In the genomic region with DNA sequence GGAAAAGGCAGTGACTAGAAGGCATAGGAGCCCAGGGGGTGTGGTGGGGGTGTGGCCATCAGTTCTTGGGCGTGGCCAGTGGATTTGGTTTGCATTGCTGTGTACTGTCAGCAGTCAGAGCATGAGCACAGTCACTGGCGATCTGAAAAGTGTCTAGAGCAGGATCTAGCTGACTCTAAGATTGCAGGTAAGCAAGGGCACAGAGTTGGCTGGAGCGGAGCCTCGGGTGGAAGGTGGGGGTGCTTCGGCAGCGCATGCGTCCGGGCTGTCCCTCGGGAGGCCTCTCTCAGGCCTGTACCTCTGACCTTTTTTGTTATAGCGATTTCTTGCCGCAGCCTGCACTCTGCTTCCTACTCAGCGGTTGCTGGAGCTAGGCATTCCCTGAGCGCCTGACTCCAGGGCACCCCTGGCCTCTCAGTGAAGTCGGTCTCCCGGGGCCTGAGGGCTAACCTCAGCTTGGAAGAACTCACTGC, we compare ENCODE assay signal across 8 mouse cellular contexts. TPM values are rescaled to one million over a fixed set of nuclear protein-coding genes. Genes with fewer than 3 reads are reported as not detected.
A peak's percentile ranks its signal among the peaks of the same experiment; 100 is the strongest.
DNase-seq lines count a peak whose midpoint lies in the region; ATAC-seq and TF ChIP-seq lines count a peak whose summit lies in the region.

Cd59a (plus strand) TSS at position 61 of the 473 bp plus-strand sequence.

- in situ Hi-C loops in CH12.LX (cut with MboI; ENCODE audit: low pct_ligation_motif_present, low pct_unique_long_range_greater_than_20kb, low sequenced_read_pairs) = no loop called here

- H3K9me3 ChIP-seq in CH12.LX (replicated peaks; ENCODE audit: low read length) = no peaks in the 10 kb centered on the region
- no peaks in the 10 kb centered on the region for H3K9me3 ChIP-seq in forebrain, embryonic 11.5 days (ENCODE audit: control insufficient read depth, low read length)
- no peaks in the 10 kb centered on the region for H3K9me3 ChIP-seq in heart, embryonic 14.5 days (ENCODE audit: control insufficient read depth, low read length)
- H3K9me3 ChIP-seq in liver, embryonic 12.5 days (replicated peaks) = no peaks in the 10 kb centered on the region
- no peaks in the 10 kb centered on the region for H3K9me3 ChIP-seq in stomach, embryonic 15.5 days

- peak; percentile 88 for ATAC-seq in forebrain, embryonic 11.5 days (replicated peaks; ENCODE audit: low FRiP score)
- ATAC-seq in heart, embryonic 14.5 days (ENCODE audit: insufficient number of reproducible peaks, insufficient read depth, low FRiP score, low read depth) = peak; percentile 91
- ATAC-seq in liver, embryonic 12.5 days = peak; percentile 83
- ATAC-seq in stomach, embryonic 15.5 days (ENCODE audit: insufficient read depth, low FRiP score, low read depth) = peak; percentile 91

- peak within 1 kb of the TSS; percentile 57 for H3K9ac ChIP-seq in CH12.LX (ENCODE audit: insufficient read depth, low read depth)
- peak within 1 kb of the TSS; percentile 56 for H3K9ac ChIP-seq in forebrain, embryonic 11.5 days (ENCODE audit: low read length)
- peak within 1 kb of the TSS; percentile 74 for H3K9ac ChIP-seq in heart, embryonic 14.5 days (ENCODE audit: low read length)
- H3K9ac ChIP-seq in liver, embryonic 12.5 days = peak within 1 kb of the TSS; percentile 86
- H3K9ac ChIP-seq in stomach, embryonic 15.5 days = peak within 1 kb of the TSS; percentile 40; the same call in 1 of the 2 replicates

- DNase-seq in CH12.LX (ENCODE audit: extremely low read depth) = peak; percentile 90
- DNase-seq in c-Kit-positive CD71-positive TER-119-negative erythroid progenitor cells, embryonic 14.5 days (ENCODE audit: low read depth) = peak; percentile 91
- peak; percentile 83 for DNase-seq in forebrain, embryonic 11.5 days (ENCODE audit: low spot score)
- peak; percentile 93 for DNase-seq in kidney, postnatal 14 days
- DNase-seq in neural tube, embryonic 10.5 days (ENCODE audit: extremely low spot score, low spot score) = peak; percentile 75

- H3K27me3 ChIP-seq in CH12.LX (replicated peaks) = peaks cover 14% of the 10 kb centered on the region
- H3K27me3 ChIP-seq in forebrain, embryonic 11.5 days (ENCODE audit: control insufficient read depth, insufficient read depth, low read length) = no peaks in the 10 kb centered on the region
- H3K27me3 ChIP-seq in heart, embryonic 14.5 days (ENCODE audit: control insufficient read depth, insufficient read depth, low read length) = no peaks in the 10 kb centered on the region
- H3K27me3 ChIP-seq in liver, embryonic 12.5 days (replicated peaks) = no peaks in the 10 kb centered on the region
- H3K27me3 ChIP-seq in stomach, embryonic 15.5 days (replicated peaks) = no peaks in the 10 kb centered on the region

- TF ChIP-seq POLR2A in CH12.LX (IDR thresholded peaks at IDR 0.05; ENCODE audit: low read depth, low read length) = peak; percentile 61

- dilution Hi-C loops in CH12.LX (cut with MboI; ENCODE audit: extremely low pct_ligation_motif_present, extremely low pct_unique_long_range_greater_than_20kb, low sequenced_read_pairs) = no loop called here

- no peak for TF ChIP-seq CTCF in CH12.LX (conservative IDR thresholded peaks at IDR 0.05 in 1 of 2, IDR thresholded peaks at IDR 0.05 in 1 of 2; ENCODE audit: low read depth in 2 of 2, low read length in 2 of 2)

- 5% methylated on average over 15 of the region's 15 CpGs for WGBS in forebrain, embryonic 11.5 days
- 1% methylated on average over 15 of the region's 15 CpGs for WGBS in heart, embryonic 14.5 days
- 3% methylated on average over 15 of the region's 15 CpGs for WGBS in liver, embryonic 12.5 days (ENCODE audit: insufficient replicate concordance)
- WGBS in stomach, embryonic 15.5 days = 5% methylated on average over 15 of the region's 15 CpGs

- no peaks in the 10 kb centered on the region for H3K36me3 ChIP-seq in CH12.LX (replicated peaks in 1 of 2; ENCODE audit: control insufficient read depth in 1 of 2, insufficient read depth in 1 of 2, low read length in 1 of 2)
- H3K36me3 ChIP-seq in forebrain, embryonic 11.5 days (ENCODE audit: control insufficient read depth, insufficient read depth, low read length) = no peaks in the 10 kb centered on the region
- H3K36me3 ChIP-seq in heart, embryonic 14.5 days (ENCODE audit: control insufficient read depth, insufficient read depth, low read length) = no peaks in the 10 kb centered on the region
- no peaks in the 10 kb centered on the region for H3K36me3 ChIP-seq in liver, embryonic 12.5 days
- H3K36me3 ChIP-seq in stomach, embryonic 15.5 days = no peaks in the 10 kb centered on the region

- H3K4me1 ChIP-seq in CH12.LX (ENCODE audit: control insufficient read depth in 1 of 2, insufficient read depth in 2 of 2) = peaks cover 0 to 9% of the 10 kb centered on the region in 2 experiments; a peak in 2 of 4 replicates
- no peaks in the 10 kb centered on the region for H3K4me1 ChIP-seq in forebrain, embryonic 11.5 days (replicated peaks; ENCODE audit: control insufficient read depth, insufficient read depth, low read length)
- peaks cover 2 to 13% of the 10 kb centered on the region in 2 experiments; a peak in 3 of 4 replicates for H3K4me1 ChIP-seq in heart, embryonic 14.5 days (ENCODE audit: control insufficient read depth in 2 of 2, insufficient read depth in 2 of 2, low read length in 2 of 2)
- peaks cover 81% of the 10 kb centered on the region for H3K4me1 ChIP-seq in liver, embryonic 12.5 days
- peaks cover 8% of the 10 kb centered on the region; the same call in 1 of the 2 replicates for H3K4me1 ChIP-seq in stomach, embryonic 15.5 days

- TF ChIP-seq RAD21 in CH12.LX (IDR thresholded peaks at IDR 0.05; ENCODE audit: low read depth, low read length) = no peak

- 0 out of 2 replicates have a peak within 1 kb of the TSS, but pooled peaks have one; percentile 1 for H3K27ac ChIP-seq in CH12.LX (ENCODE audit: insufficient read depth, low read depth)
- H3K27ac ChIP-seq in forebrain, embryonic 11.5 days (ENCODE audit: low read depth, low read length) = peak within 1 kb of the TSS; percentile 21; the same call in 1 of the 2 replicates
- peak within 1 kb of the TSS; percentile 87 to 97 for H3K27ac ChIP-seq in heart, embryonic 14.5 days (replicated peaks in 1 of 2; ENCODE audit: control insufficient read depth in 1 of 2, insufficient read depth in 1 of 2, low read depth in 2 of 2, low read length in 2 of 2)
- peak within 1 kb of the TSS; percentile 97 for H3K27ac ChIP-seq in liver, embryonic 12.5 days
- peak within 1 kb of the TSS; percentile 78 for H3K27ac ChIP-seq in stomach, embryonic 15.5 days

- no peaks in the 10 kb centered on the region for H3K79me2 ChIP-seq in CH12.LX (replicated peaks; ENCODE audit: control insufficient read depth, extremely low read depth, insufficient read depth, poor library complexity, severe bottlenecking)

- peak within 1 kb of the TSS; percentile 63 to 71 (median 69) for H3K4me3 ChIP-seq in CH12.LX (replicated peaks in 1 of 3; ENCODE audit: low read depth in 2 of 3, low read length in 2 of 3, poor library complexity in 1 of 3)
- H3K4me3 ChIP-seq in forebrain, embryonic 11.5 days (ENCODE audit: low read depth, low read length) = peak within 1 kb of the TSS; percentile 36
- peak within 1 kb of the TSS; percentile 45 to 67 for H3K4me3 ChIP-seq in heart, embryonic 14.5 days (ENCODE audit: control insufficient read depth in 1 of 2, insufficient read depth in 1 of 2, low read depth in 1 of 2, low read length in 2 of 2)
- peak within 1 kb of the TSS; percentile 76 for H3K4me3 ChIP-seq in liver, embryonic 12.5 days
- peak within 1 kb of the TSS; percentile 53 for H3K4me3 ChIP-seq in stomach, embryonic 15.5 days (replicated peaks)

- peak within 1 kb of the TSS; percentile 60 for H3K4me2 ChIP-seq in CH12.LX (ENCODE audit: insufficient read depth, low read depth, poor library complexity, severe bottlenecking)
- H3K4me2 ChIP-seq in forebrain, embryonic 11.5 days (ENCODE audit: low read depth, low read length, severe bottlenecking) = peak within 1 kb of the TSS; percentile 50
- peak within 1 kb of the TSS; percentile 62 for H3K4me2 ChIP-seq in heart, embryonic 14.5 days (ENCODE audit: low read length)
- H3K4me2 ChIP-seq in liver, embryonic 12.5 days = peak within 1 kb of the TSS; percentile 83
- peak within 1 kb of the TSS; percentile 74 for H3K4me2 ChIP-seq in stomach, embryonic 15.5 days

- no peak for TF ChIP-seq EP300 in CH12.LX (IDR thresholded peaks at IDR 0.05; ENCODE audit: low read length)

TF ChIP-seq in CH12.LX, 34 proteins besides CTCF, POLR2A, EP300 and RAD21:
- TF ChIP-seq UBTF (IDR thresholded peaks at IDR 0.05; ENCODE audit: low read depth, low read length) (no peak), TBP (conservative IDR thresholded peaks at IDR 0.05; ENCODE audit: low read depth, low read length) (no peak; the same call in 1 of the 2 replicates), JUN (IDR thresholded peaks at IDR 0.05; ENCODE audit: insufficient read depth, low read depth, low read length) (no peak), E2F4 (IDR thresholded peaks at IDR 0.05; ENCODE audit: insufficient replicate concordance, low read depth, low read length) (no peak), ELF1 (IDR thresholded peaks at IDR 0.05; ENCODE audit: low read depth, low read length) (0 out of 2 replicates have a peak, but pooled peaks have one; percentile 16), NRF1 (IDR thresholded peaks at IDR 0.05; ENCODE audit: low read depth, low read length) (peak; percentile 87), MAX (IDR thresholded peaks at IDR 0.05; ENCODE audit: low read length) (no peak), HCFC1 (IDR thresholded peaks at IDR 0.05; ENCODE audit: low read depth, low read length) (peak; percentile 19; the same call in 1 of the 2 replicates), MXI1 (IDR thresholded peaks at IDR 0.05; ENCODE audit: low read depth, low read length) (peak; percentile 63), ETS1 (conservative IDR thresholded peaks at IDR 0.05; ENCODE audit: low read depth, low read length) (no peak), MAZ (IDR thresholded peaks at IDR 0.05; ENCODE audit: low read depth, low read length) (no peak), TCF12 (IDR thresholded peaks at IDR 0.05; ENCODE audit: low read depth, low read length) (peak; percentile 19; the same call in 1 of the 2 replicates), USF2 (conservative IDR thresholded peaks at IDR 0.05; ENCODE audit: low read depth, low read length) (no peak), GABPA (IDR thresholded peaks at IDR 0.05; ENCODE audit: insufficient replicate concordance, low read depth, low read length) (no peak)

RNA-seq across cellular contexts. Expression of gene Cd59a, which starts in this region (rescaled TPM):
- 2.9 and 4.5 TPM in 2 replicates for total RNA-seq in CH12.LX (2012; rRNA removed)
- total RNA-seq in CH12.LX (2014; rRNA removed) = 4.8 and 5.8 TPM in 2 replicates
- polyA plus RNA-seq in CH12.LX (2012; ENCODE audit: insufficient read length, low read depth) = 6.6 TPM in 2 replicates
- polyA plus RNA-seq in forebrain, embryonic 11.5 days (2014; fragmentation: Nextera tagmentation; extraction: Ambion mirVana) = 21.1 and 24.6 TPM in 2 replicates
- polyA plus RNA-seq in heart, embryonic 14.5 days (2014; fragmentation: Nextera tagmentation; extraction: Ambion mirVana) = 69.0 and 69.7 TPM in 2 replicates
- 71.2 and 76.7 TPM in 2 replicates for polyA plus RNA-seq in liver, embryonic 12.5 days (2016; fragmentation: Nextera tagmentation; extraction: Ambion mirVana)
- 31.2 and 33.4 TPM in 2 replicates for polyA plus RNA-seq in stomach, embryonic 15.5 days (2015; fragmentation: Nextera tagmentation; extraction: Ambion mirVana)

Comparison
In these comparisons a context has a peak if more than half of its experiments do, and no peak if none do; other contexts are left out.
1. Peak in every context shown above with its lines: DNase-seq, ATAC-seq, H3K4me3 ChIP-seq and H3K27ac ChIP-seq.
2. H3K27ac ChIP-seq: peak in every context shown above with its lines; median percentile 97 in liver, embryonic 12.5 days; 92 in heart, embryonic 14.5 days; 78 in stomach, embryonic 15.5 days; 21 in forebrain, embryonic 11.5 days; 1 in CH12.LX.